Mouse (Mus musculus): Measurements from ENCODE around the gene Fzd9.

GRCm38 (mm10) chr5:135271563-135272165 is 20.6 kb upstream of the Fzd9 start:
- no peak for TF ChIP-seq CTCF (IDR thresholded peaks at IDR 0.05; ENCODE audit: control insufficient read depth, insufficient read depth, low read length)
- no peak for TF ChIP-seq POLR2A (IDR thresholded peaks at IDR 0.05; ENCODE audit: borderline replicate concordance, control insufficient read depth, low read depth, low read length)
